Mouse (Mus musculus) liver, embryonic 16.5 days (tissue): ENCODE data around the gene Trim80. TPM values are rescaled to one million over a fixed set of nuclear protein-coding genes. Genes with fewer than 3 reads are reported as not detected.

Experiments used
- ATAC-seq: fragments of 200-750 bp; cut with Nextera tagmentation; 2 replicates; pipeline ENCODE4 v1.8.0; 2017; ENCODE audit warnings: low read depth, mild to moderate bottlenecking, moderate number of reproducible peaks, moderate library complexity
- H3K27ac ChIP-seq: fragments of 300-500 bp; sonication (generic); 2 replicates; pipeline ENCODE4 v1.5.1; 2014; ENCODE audit warnings: mild to moderate bottlenecking, low read length
- H3K27me3 ChIP-seq: fragments of 300-500 bp; sonication (generic); 2 replicates; pipeline ENCODE4 v1.6.1; 2014; ENCODE audit warnings: low read depth, low read length, mixed read lengths; ENCODE audit not compliant: control insufficient read depth, insufficient read depth
- H3K36me3 ChIP-seq: fragments of 300-500 bp; sonication (generic); 2 replicates; pipeline ENCODE4 v1.6.1; 2014; ENCODE audit warnings: mild to moderate bottlenecking; ENCODE audit not compliant: control insufficient read depth, insufficient read depth
- H3K4me1 ChIP-seq: fragments of 300-500 bp; sonication (generic); 2 replicates; pipeline ENCODE4 v1.6.1; 2014; ENCODE audit warnings: low read depth, low read length, mixed read lengths; ENCODE audit not compliant: control insufficient read depth
- H3K4me2 ChIP-seq: fragments of 300-500 bp; sonication (generic); 2 replicates; pipeline ENCODE4 v1.6.1; 2014; ENCODE audit warnings: low read depth, low read length, mixed read lengths
- H3K4me3 ChIP-seq: fragments of 300-500 bp; sonication (generic); 2 replicates; pipeline ENCODE4 v1.5.1; 2014; ENCODE audit warnings: low read depth, mild to moderate bottlenecking, low read length
- H3K9ac ChIP-seq: fragments of 300-500 bp; sonication (generic); 2 replicates; pipeline ENCODE4 v1.6.1; 2014; ENCODE audit warnings: low read depth, low read length
- H3K9me3 ChIP-seq: fragments of 300-500 bp; sonication (generic); replicated peaks from 2 replicates; pipeline ENCODE4 v1.6.1; 2016; ENCODE audit warnings: low read length; ENCODE audit not compliant: control insufficient read depth
- WGBS: fragments of 180-500 bp; shearing (Covaris S2); extraction: QIAGEN DNeasy Blood & Tissue Kit; methylation state at CpG from one replicate; pipeline ENCODE4 v1.1.7; 2014; ENCODE audit not compliant: insufficient replicate concordance; 5-methylcytosine and 5-hydroxymethylcytosine counted together
- polyA plus RNA-seq: library from polyadenylated mRNA; unstranded; fragments of >200 nt; fragmentation: Nextera tagmentation; extraction: Ambion mirVana; gene quantifications from 2 replicates; pipeline ENCODE4 v1.2.1, GENCODE M21; 2015

Gene Trim80
- polyA plus RNA-seq, 1 experiment from 2014 or later = 1.1 TPM

DNA sequence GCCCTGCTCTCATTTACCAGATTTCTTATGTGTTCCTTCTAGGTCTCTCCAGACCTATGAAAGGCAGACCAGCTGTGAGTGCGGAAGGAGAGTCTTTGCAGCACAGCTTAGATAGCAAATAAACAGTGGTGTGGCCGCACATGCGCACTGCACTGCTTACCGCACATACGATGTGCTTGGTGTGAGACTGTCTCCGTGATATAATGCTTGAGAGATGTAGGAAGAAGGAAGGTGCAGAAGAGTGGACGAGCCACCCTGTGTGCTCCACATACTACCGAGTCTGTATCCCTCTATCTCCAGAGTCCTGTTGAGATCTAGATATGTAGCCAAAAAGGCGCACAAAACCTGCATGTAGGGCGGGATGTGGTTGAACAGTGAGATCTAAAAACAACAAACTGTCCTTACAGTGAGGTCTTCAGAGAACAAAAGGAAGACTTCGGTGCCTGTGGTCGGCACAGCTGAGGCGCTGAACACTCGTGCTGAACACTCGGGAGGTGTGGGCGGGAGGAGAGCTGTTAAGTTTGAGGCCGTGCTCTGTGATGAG, 33.4 kb upstream of the Trim80 start:
- no peak overlapping the region for H3K9ac ChIP-seq
- no peak overlapping the region for H3K27ac ChIP-seq
- H3K9me3 ChIP-seq = no peaks in the 10 kb centered on the region
- WGBS = 79% methylated on average over 17 of the region's 17 CpGs
- ATAC-seq = no peak
- peaks cover 21% of the 10 kb centered on the region for H3K4me1 ChIP-seq
- H3K4me3 ChIP-seq = no peak overlapping the region
- H3K27me3 ChIP-seq = no peaks in the 10 kb centered on the region
- H3K4me2 ChIP-seq = no peak overlapping the region
- peaks cover 3% of the 10 kb centered on the region; the same call in 1 of the 2 replicates for H3K36me3 ChIP-seq

- Histone ChIP-seq H3K36me3 (peaks cover 3% of the 10 kb centered on the region; the same call in 1 of the 2 replicates), H3K4me1 (peaks cover 23% of the 10 kb centered on the region), H3K27ac (no peak overlapping the region; the same call in 1 of the 2 replicates), H3K4me2 (no peak overlapping the region), H3K9me3 (no peaks in the 10 kb centered on the region), H3K9ac (no peak overlapping the region), H3K4me3 (no peak overlapping the region), H3K27me3 (no peaks in the 10 kb centered on the region)
- no peak for ATAC-seq
- WGBS = 49% methylated on average over 6 of the region's 6 CpGs
Measured at GRCm38 (mm10) chr11:115408266-115408920, 32.0 kb upstream of the Trim80 start.

DNA sequence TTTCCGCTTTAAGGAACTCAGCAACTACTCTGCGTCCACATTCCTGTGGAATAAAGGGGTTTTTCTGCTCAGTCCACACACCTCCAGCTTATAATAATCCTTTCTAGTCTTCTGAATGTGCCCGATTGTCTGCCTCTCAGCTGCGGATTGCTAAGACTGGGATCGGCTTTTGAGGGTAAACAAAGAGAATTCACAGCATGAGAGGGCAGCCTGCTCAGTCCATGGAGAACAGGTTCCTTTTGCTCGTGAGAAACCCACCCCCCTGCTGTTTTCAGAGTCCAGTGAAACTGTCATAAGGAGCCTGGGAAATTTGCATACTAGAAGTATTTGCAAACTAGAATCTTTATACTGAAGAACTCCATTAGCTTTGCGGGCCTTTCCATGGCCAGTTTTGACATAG, 30.8 kb upstream of the Trim80 start:
- peaks cover 3% of the 10 kb centered on the region; the same call in 1 of the 2 replicates for H3K36me3 ChIP-seq
- WGBS = 73% methylated on average over 7 of the region's 7 CpGs
- H3K27me3 ChIP-seq = no peaks in the 10 kb centered on the region
- no peak overlapping the region for H3K27ac ChIP-seq
- H3K9me3 ChIP-seq = no peaks in the 10 kb centered on the region
- no peak overlapping the region for H3K4me3 ChIP-seq
- ATAC-seq = no peak
- H3K4me2 ChIP-seq = no peak overlapping the region
- no peak overlapping the region for H3K9ac ChIP-seq
- H3K4me1 ChIP-seq = peaks cover 19% of the 10 kb centered on the region

DNA sequence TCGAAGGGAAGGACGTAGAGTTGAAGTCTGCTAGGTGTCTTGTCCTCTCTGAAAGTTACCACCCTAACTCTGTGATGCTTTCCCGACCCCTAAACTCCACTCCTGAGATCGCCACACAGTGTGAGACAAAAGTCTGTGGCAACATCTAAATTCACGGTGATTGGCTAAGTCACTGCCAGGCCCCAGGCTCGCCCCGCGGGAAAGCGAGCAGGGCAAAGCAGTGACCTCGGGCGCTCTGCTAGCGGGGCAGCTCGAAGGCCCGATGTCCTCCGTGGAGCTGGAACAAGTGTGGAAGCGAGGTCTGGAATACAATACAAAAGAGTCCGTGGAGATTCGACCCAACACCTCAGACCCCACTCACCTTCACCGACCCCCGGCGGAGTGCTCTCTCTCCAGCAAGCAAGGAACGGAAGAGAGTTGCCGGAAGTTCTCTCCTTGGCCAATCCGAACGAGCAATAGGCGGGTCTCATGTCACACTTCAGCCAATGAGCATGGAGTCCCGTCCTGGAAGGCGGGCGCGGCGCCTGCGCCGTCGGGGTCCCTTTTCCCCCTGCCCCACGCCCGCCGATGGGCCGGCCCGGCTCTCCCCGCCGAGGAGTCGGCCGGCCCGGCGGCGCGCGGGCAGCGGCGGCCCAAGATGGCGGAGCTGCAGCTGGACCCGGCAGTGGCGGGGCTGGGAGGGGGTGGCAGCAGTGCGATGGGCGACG, 20.7 kb upstream of the Trim80 start, which contains the start of the genes Atp5h and Kctd2:
Atp5h (minus strand) TSS at position 432 of the 707 bp plus-strand sequence.
Kctd2 (plus strand) TSS at position 598 of the 707 bp plus-strand sequence.
- Histone ChIP-seq H3K4me3 (peak within 1 kb of the TSS; percentile 91), H3K4me2 (peak within 1 kb of the TSS; percentile 96), H3K4me1 (peaks cover 24% of the 10 kb centered on the region), H3K9ac (peak within 1 kb of the TSS; percentile 94), H3K27ac (peak within 1 kb of the TSS; percentile 82), H3K27me3 (no peaks in the 10 kb centered on the region), H3K36me3 (peaks cover 18% of the 10 kb centered on the region), H3K9me3 (no peaks in the 10 kb centered on the region)
- 0% methylated on average over 56 of the region's 56 CpGs for WGBS
- ATAC-seq = peak; percentile 98

GRCm38 (mm10) chr11:115420336-115421190, 19.8 kb upstream of the Trim80 start:
- Histone ChIP-seq H3K4me2 (peak overlapping the region; percentile 96), H3K9ac (peak overlapping the region; percentile 94), H3K36me3 (peaks cover 12% of the 10 kb centered on the region), H3K9me3 (no peaks in the 10 kb centered on the region), H3K27me3 (no peaks in the 10 kb centered on the region), H3K4me1 (peaks cover 24% of the 10 kb centered on the region), H3K4me3 (peak overlapping the region; percentile 91), H3K27ac (peak overlapping the region; percentile 82)
- under 1% methylated on average over 45 of the region's 45 CpGs for WGBS
- ATAC-seq = peak; percentile 62

DNA sequence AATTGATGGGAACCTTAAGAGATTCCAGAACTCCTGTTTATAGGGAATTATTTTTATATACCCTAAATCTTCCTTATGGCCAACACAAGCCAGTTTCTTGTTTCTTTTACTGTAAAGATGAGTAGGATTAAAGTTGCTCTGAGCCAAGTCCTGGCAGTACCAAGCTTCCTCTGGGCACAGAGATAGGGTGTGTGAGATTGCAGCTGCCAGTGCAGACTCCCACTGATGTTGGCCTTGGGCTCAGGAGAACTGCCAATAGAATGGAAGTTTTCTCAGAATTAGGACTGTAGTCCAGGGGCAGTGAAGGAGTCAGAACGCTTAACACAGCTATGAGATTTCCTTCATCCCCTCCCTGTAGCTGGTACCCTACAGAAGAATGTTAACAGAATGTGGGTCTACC, 19.0 kb upstream of the Trim80 start:
- Histone ChIP-seq H3K4me2 (peak overlapping the region; percentile 96), H3K36me3 (peaks cover 7% of the 10 kb centered on the region), H3K9me3 (no peaks in the 10 kb centered on the region), H3K4me1 (peaks cover 24% of the 10 kb centered on the region), H3K9ac (no peak overlapping the region), H3K27me3 (no peaks in the 10 kb centered on the region), H3K27ac (no peak overlapping the region), H3K4me3 (peak overlapping the region; percentile 91)
- no peak for ATAC-seq
- WGBS = 47% methylated on average over 1 of the region's 1 CpGs

GRCm38 (mm10) chr11:115421972-115422371, 18.4 kb upstream of the Trim80 start:
- Histone ChIP-seq H3K9ac (no peak overlapping the region), H3K4me3 (no peak overlapping the region), H3K36me3 (peaks cover 4% of the 10 kb centered on the region), H3K4me1 (peaks cover 24% of the 10 kb centered on the region), H3K27ac (no peak overlapping the region), H3K4me2 (no peak overlapping the region), H3K27me3 (no peaks in the 10 kb centered on the region), H3K9me3 (no peaks in the 10 kb centered on the region)
- ATAC-seq = no peak
- WGBS = 88% methylated on average over 16 of the region's 16 CpGs

- Histone ChIP-seq H3K9me3 (no peaks in the 10 kb centered on the region), H3K27ac (no peak overlapping the region), H3K27me3 (no peaks in the 10 kb centered on the region), H3K4me3 (no peak overlapping the region), H3K9ac (no peak overlapping the region), H3K36me3 (no peaks in the 10 kb centered on the region; the same call in 1 of the 2 replicates), H3K4me1 (peaks cover 24% of the 10 kb centered on the region), H3K4me2 (no peak overlapping the region)
- ATAC-seq = no peak
- whole genome bisulfite sequencing = 59% methylated on average over 3 of the region's 3 CpGs
Measured at GRCm38 (mm10) chr11:115423091-115423490, 17.3 kb upstream of the Trim80 start.
